Mouse (Mus musculus) myocyte (in vitro differentiated cells): Measurements from ENCODE around the gene Sox8. TPM values are rescaled to one million over a fixed set of nuclear protein-coding genes. Genes with fewer than 3 reads are reported as not detected.

ENCODE experiments used
- H3K27me3 ChIP-seq: one replicate; pipeline ENCODE4 v1.6.1; 2011; ENCODE audit not compliant: control insufficient read depth, insufficient read depth, insufficient read length
- H3K36me3 ChIP-seq: one replicate; pipeline ENCODE4 v1.6.1; 2011; ENCODE audit not compliant: control insufficient read depth, insufficient read depth
- H3K4me2 ChIP-seq: one replicate; pipeline ENCODE4 v1.6.1; 2011; ENCODE audit warnings: low read depth, control low read depth
- H3K4me3 ChIP-seq: one replicate; pipeline ENCODE4 v1.5.1; 2011; ENCODE audit warnings: mild to moderate bottlenecking, control low read depth, moderate library complexity
- H3K79me2 ChIP-seq: one replicate; pipeline ENCODE4 v1.6.1; 2011; ENCODE audit not compliant: control insufficient read depth, insufficient read depth
- H3ac ChIP-seq: one replicate; pipeline ENCODE4 v1.6.1; 2011; ENCODE audit not compliant: control insufficient read depth, insufficient read length
- CEBPB ChIP-seq: IDR thresholded peaks from 2 replicates; pipeline ENCODE4 v1.6.1; 2011; ENCODE audit warnings: mild to moderate bottlenecking, moderate library complexity; ENCODE audit not compliant: poor library complexity, insufficient read depth, severe bottlenecking
- E2F4 ChIP-seq: IDR thresholded peaks from one replicate; pipeline ENCODE4 v1.6.1; 2011; ENCODE audit warnings: mild to moderate bottlenecking, control low read depth, moderate library complexity; ENCODE audit not compliant: insufficient read depth
- MAX ChIP-seq: IDR thresholded peaks from one replicate; pipeline ENCODE4 v1.6.1; 2011; ENCODE audit warnings: low read depth, mild to moderate bottlenecking, control low read depth
- MYOD1 ChIP-seq, 3 experiments: IDR thresholded peaks; one replicate each; pipeline ENCODE4 v1.6.1; 2011; ENCODE audit warnings: control low read depth in 2 of 3, low read depth in 2 of 3, mild to moderate bottlenecking in 2 of 3, moderate library complexity in 1 of 3; ENCODE audit not compliant: insufficient read length in 2 of 3, control insufficient read depth in 1 of 3
- MYOG ChIP-seq, 3 experiments: IDR thresholded peaks; one replicate each; pipeline ENCODE4 v1.6.1; 2011; ENCODE audit warnings: control low read depth in 2 of 3, low read depth in 2 of 3, mild to moderate bottlenecking in 2 of 3; ENCODE audit not compliant: insufficient read length in 2 of 3, control insufficient read depth in 1 of 3, insufficient read depth in 1 of 3
- POLR2A ChIP-seq: IDR thresholded peaks from one replicate; pipeline ENCODE4 v1.6.1; 2011; ENCODE audit warnings: low read depth, mild to moderate bottlenecking, control low read depth, moderate library complexity; ENCODE audit not compliant: insufficient read length
- POLR2AphosphoS2 ChIP-seq: IDR thresholded peaks from one replicate; pipeline ENCODE4 v1.6.1; 2011; ENCODE audit warnings: low read depth, control low read depth; ENCODE audit not compliant: insufficient read length
- REST ChIP-seq: IDR thresholded peaks from one replicate; pipeline ENCODE4 v1.6.1; 2011; ENCODE audit warnings: mild to moderate bottlenecking, control low read depth, moderate library complexity; ENCODE audit not compliant: insufficient read depth, insufficient read length
- SRF ChIP-seq: IDR thresholded peaks from one replicate; pipeline ENCODE4 v1.6.1; 2011; ENCODE audit warnings: low read depth; ENCODE audit not compliant: control insufficient read depth, insufficient read length
- TCF12 ChIP-seq: IDR thresholded peaks from one replicate; pipeline ENCODE4 v1.6.1; 2011; ENCODE audit warnings: mild to moderate bottlenecking, control low read depth; ENCODE audit not compliant: poor library complexity, insufficient read depth, severe bottlenecking
- TCF3 ChIP-seq: IDR thresholded peaks from one replicate; pipeline ENCODE4 v1.6.1; 2011; ENCODE audit warnings: low read depth, control low read depth; ENCODE audit not compliant: insufficient read length
- USF1 ChIP-seq: IDR thresholded peaks from one replicate; pipeline ENCODE4 v1.6.1; 2011; ENCODE audit warnings: low read depth, mild to moderate bottlenecking, control low read depth, moderate library complexity
- polyA plus RNA-seq: library from polyadenylated mRNA; unstranded; fragments of >200 nt; fragmentation: generic; extraction: Trizol; gene quantifications from one replicate; pipeline ENCODE4 v1.2.1, GENCODE M21; 2012; ENCODE audit warnings: missing spikeins

The Sox8 gene
- polyA plus RNA-seq, 1 experiment = 14.3 TPM

DNA sequence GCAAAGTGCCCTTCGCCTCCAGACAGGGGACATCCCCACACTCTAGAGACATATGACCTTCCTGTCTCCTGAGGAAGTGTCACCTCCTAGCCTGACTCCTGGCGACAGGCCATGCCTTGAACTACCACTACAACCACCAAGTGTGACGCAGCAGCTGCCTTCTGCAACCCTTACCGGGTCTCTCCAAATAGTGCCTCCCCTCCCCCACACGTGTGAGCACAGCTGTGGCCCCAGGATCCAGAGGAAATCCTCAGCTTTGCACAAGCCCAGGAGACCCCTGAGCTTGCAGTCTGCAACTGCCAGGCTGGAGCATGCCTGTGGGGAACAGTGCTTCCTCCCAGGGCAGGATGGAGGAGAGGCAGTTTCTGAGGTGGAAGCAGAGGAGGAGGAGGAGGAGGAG lies 54.2 kb downstream of the Sox8 start:
- Histone ChIP-seq H3K4me2 (no peak overlapping the region), H3ac (no peak overlapping the region), H3K4me3 (no peak overlapping the region), H3K36me3 (no peaks in the 10 kb centered on the region), H3K79me2 (no peaks in the 10 kb centered on the region), H3K27me3 (no peaks in the 10 kb centered on the region)
- peak in 1 of 3 experiments; percentile 31 for TF ChIP-seq MYOG (IDR thresholded peaks at IDR 0.05; ENCODE audit: control insufficient read depth in 1 of 3, insufficient read depth in 1 of 3, insufficient read length in 2 of 3, low read depth in 2 of 3)
- TF ChIP-seq POLR2AphosphoS2 = no peak
- no peak for TF ChIP-seq CEBPB
- no peak for TF ChIP-seq MAX
- TF ChIP-seq TCF3 = no peak
- no peak for TF ChIP-seq TCF12
- no peak for TF ChIP-seq SRF
- TF ChIP-seq E2F4 = no peak
- no peak for TF ChIP-seq USF1
- peak in 1 of 3 experiments; percentile 8 for TF ChIP-seq MYOD1 (IDR thresholded peaks at IDR 0.05; ENCODE audit: control insufficient read depth in 1 of 3, insufficient read length in 2 of 3, low read depth in 2 of 3)
- TF ChIP-seq POLR2A = no peak
- no peak for TF ChIP-seq REST

Other genes starting within 250 kb of the Sox8 start
- 0.47 TPM for gene Tpsab1, start 225.1 kb downstream of the Sox8 start, polyA plus RNA-seq
- gene Tpsb2, start 204.4 kb downstream of the Sox8 start, polyA plus RNA-seq = not detected
- gene Tpsg1, start 201.4 kb downstream of the Sox8 start, polyA plus RNA-seq = not detected
- gene Cacna1h, start 136.9 kb downstream of the Sox8 start, polyA plus RNA-seq = 0.12 TPM
- gene Tekt4, start 116.1 kb downstream of the Sox8 start, polyA plus RNA-seq = not detected
- not detected for gene Sstr5, start 73.4 kb downstream of the Sox8 start, polyA plus RNA-seq
- 36.3 TPM for gene Lmf1, start 8.4 kb upstream of the Sox8 start, polyA plus RNA-seq
- gene Gng13, start 146.5 kb upstream of the Sox8 start, polyA plus RNA-seq = 0.24 TPM
- 7.2 TPM for gene Chtf18, start 156.7 kb upstream of the Sox8 start, polyA plus RNA-seq
- 13.0 TPM for gene Rpusd1, start 157.0 kb upstream of the Sox8 start, polyA plus RNA-seq
- not detected for gene Mslnl, start 165.4 kb upstream of the Sox8 start, polyA plus RNA-seq
- 91.8 TPM for gene Msln, start 183.7 kb upstream of the Sox8 start, polyA plus RNA-seq
- 31.4 TPM for gene Narfl, start 203.1 kb upstream of the Sox8 start, polyA plus RNA-seq
- 29.8 TPM for gene Haghl, start 215.0 kb upstream of the Sox8 start, polyA plus RNA-seq
- 0.08 TPM for gene Ccdc78, start 215.9 kb upstream of the Sox8 start, polyA plus RNA-seq
- gene Fam173a, start 222.2 kb upstream of the Sox8 start, polyA plus RNA-seq = 61.0 TPM
- not detected for gene AC134908.4, start 225.0 kb upstream of the Sox8 start, polyA plus RNA-seq
- gene Metrn, start 226.4 kb upstream of the Sox8 start, polyA plus RNA-seq = 44.4 TPM
- 6.0 TPM for gene Fbxl16, start 238.4 kb upstream of the Sox8 start, polyA plus RNA-seq